Mouse (Mus musculus): ENCODE results near the gene Sh3d21. TPM values are rescaled to one million over a fixed set of nuclear protein-coding genes. Genes with fewer than 3 reads are reported as not detected.

Gene Sh3d21
- polyA plus RNA-seq, 1 experiment from 2014 or later, result 2.7 TPM

GRCm38 (mm10) chr4:126155183-126155582, 8.1 kb downstream of the Sh3d21 start:
- 33% methylated on average over 4 of the region's 4 CpGs for WGBS
- H3K4me1 ChIP-seq (replicated peaks), result peaks cover 37% of the 10 kb centered on the region
- H3K27me3 ChIP-seq (replicated peaks), result no peaks in the 10 kb centered on the region; the same call in 1 of the 2 replicates
- no peak for ATAC-seq (ENCODE audit: insufficient number of reproducible peaks, low FRiP score)
- H3K36me3 ChIP-seq, result peaks cover 11% of the 10 kb centered on the region; the same call in 1 of the 2 replicates
- H3K9me3 ChIP-seq (replicated peaks), result no peaks in the 10 kb centered on the region
- H3K27ac ChIP-seq (ENCODE audit: poor library complexity, severe bottlenecking), result peak overlapping the region; percentile 84
- no peak overlapping the region for H3K4me3 ChIP-seq
- H3K4me2 ChIP-seq, result no peak overlapping the region
- H3K9ac ChIP-seq, result no peak overlapping the region

GRCm38 (mm10) chr4:126152864-126153263, 10.4 kb downstream of the Sh3d21 start:
- H3K4me1 ChIP-seq (replicated peaks), result peaks cover 54% of the 10 kb centered on the region
- H3K9ac ChIP-seq, result no peak overlapping the region
- no peak overlapping the region for H3K27ac ChIP-seq (ENCODE audit: poor library complexity, severe bottlenecking)
- H3K4me2 ChIP-seq, result no peak overlapping the region
- no peak overlapping the region for H3K4me3 ChIP-seq
- peaks cover 11% of the 10 kb centered on the region; the same call in 1 of the 2 replicates for H3K36me3 ChIP-seq
- 48% methylated on average over 14 of the region's 14 CpGs for WGBS
- ATAC-seq (ENCODE audit: insufficient number of reproducible peaks, low FRiP score), result no peak
- peaks cover 13% of the 10 kb centered on the region for H3K27me3 ChIP-seq (replicated peaks)
- no peaks in the 10 kb centered on the region for H3K9me3 ChIP-seq (replicated peaks)

- 70% methylated on average over 16 of the region's 16 CpGs for WGBS
- Histone ChIP-seq H3K4me1 (replicated peaks) (peaks cover 63% of the 10 kb centered on the region), H3K27me3 (replicated peaks) (peaks cover 13% of the 10 kb centered on the region), H3K4me3 (no peak overlapping the region), H3K9ac (no peak overlapping the region), H3K9me3 (replicated peaks) (no peaks in the 10 kb centered on the region), H3K36me3 (peaks cover 11% of the 10 kb centered on the region; the same call in 1 of the 2 replicates), H3K4me2 (no peak overlapping the region), H3K27ac (ENCODE audit: poor library complexity, severe bottlenecking) (no peak overlapping the region)
- no peak for ATAC-seq (ENCODE audit: insufficient number of reproducible peaks, low FRiP score)
These were observed 11.4 kb downstream of the Sh3d21 start for GRCm38 (mm10) chr4:126151701-126152440.

GRCm38 (mm10) chr4:126150949-126151320, 12.4 kb downstream of the Sh3d21 start:
- H3K4me1 ChIP-seq (replicated peaks), result peaks cover 64% of the 10 kb centered on the region
- no peak overlapping the region for H3K9ac ChIP-seq
- 0 out of 2 replicates have a peak overlapping the region, but pooled peaks have one; percentile 73 for H3K4me3 ChIP-seq
- no peaks in the 10 kb centered on the region for H3K9me3 ChIP-seq (replicated peaks)
- H3K4me2 ChIP-seq, result peak overlapping the region; percentile 84
- WGBS, result 60% methylated on average over 6 of the region's 6 CpGs
- peak overlapping the region; percentile 88 for H3K27ac ChIP-seq (ENCODE audit: poor library complexity, severe bottlenecking)
- H3K36me3 ChIP-seq, result peaks cover 8% of the 10 kb centered on the region; the same call in 1 of the 2 replicates
- peaks cover 13% of the 10 kb centered on the region for H3K27me3 ChIP-seq (replicated peaks)
- no peak for ATAC-seq (ENCODE audit: insufficient number of reproducible peaks, low FRiP score)

- H3K36me3 ChIP-seq, result peaks cover 8% of the 10 kb centered on the region; the same call in 1 of the 2 replicates
- H3K27me3 ChIP-seq (replicated peaks), result peaks cover 13% of the 10 kb centered on the region
- peak overlapping the region; percentile 88 for H3K27ac ChIP-seq (ENCODE audit: poor library complexity, severe bottlenecking)
- ATAC-seq (ENCODE audit: insufficient number of reproducible peaks, low FRiP score), result peak; percentile 60
- WGBS, result 29% methylated on average over 16 of the region's 16 CpGs
- H3K9me3 ChIP-seq (replicated peaks), result no peaks in the 10 kb centered on the region
- H3K4me1 ChIP-seq (replicated peaks), result peaks cover 62% of the 10 kb centered on the region
- peak overlapping the region; percentile 84 for H3K4me2 ChIP-seq
- peak overlapping the region; percentile 82; the same call in 1 of the 2 replicates for H3K9ac ChIP-seq
- H3K4me3 ChIP-seq, result peak overlapping the region; percentile 73
These were observed 12.9 kb downstream of the Sh3d21 start for GRCm38 (mm10) chr4:126150297-126150948.

GRCm38 (mm10) chr4:126149798-126150197, 13.5 kb downstream of the Sh3d21 start:
- Histone ChIP-seq H3K36me3 (peaks cover 8% of the 10 kb centered on the region; the same call in 1 of the 2 replicates), H3K4me3 (peak overlapping the region; percentile 73), H3K9ac (peak overlapping the region; percentile 82; the same call in 1 of the 2 replicates), H3K4me1 (replicated peaks) (peaks cover 59% of the 10 kb centered on the region), H3K4me2 (peak overlapping the region; percentile 84), H3K27me3 (replicated peaks) (peaks cover 13% of the 10 kb centered on the region), H3K9me3 (replicated peaks) (no peaks in the 10 kb centered on the region), H3K27ac (ENCODE audit: poor library complexity, severe bottlenecking) (peak overlapping the region; percentile 88)
- 50% methylated on average over 10 of the region's 10 CpGs for WGBS
- no peak for ATAC-seq (ENCODE audit: insufficient number of reproducible peaks, low FRiP score)

- peak; percentile 7; the same call in 1 of the 2 replicates for ATAC-seq (ENCODE audit: insufficient number of reproducible peaks, low FRiP score)
- Histone ChIP-seq H3K4me2 (peak overlapping the region; percentile 84), H3K9me3 (replicated peaks) (no peaks in the 10 kb centered on the region; the same call in 1 of the 2 replicates), H3K4me3 (peak overlapping the region; percentile 73), H3K27me3 (replicated peaks) (peaks cover 13% of the 10 kb centered on the region), H3K27ac (ENCODE audit: poor library complexity, severe bottlenecking) (peak overlapping the region; percentile 88), H3K9ac (peak overlapping the region; percentile 82), H3K36me3 (peaks cover 8% of the 10 kb centered on the region; the same call in 1 of the 2 replicates), H3K4me1 (replicated peaks) (peaks cover 55% of the 10 kb centered on the region)
- WGBS, result 18% methylated on average over 42 of the region's 42 CpGs
These were observed 14.1 kb downstream of the Sh3d21 start for GRCm38 (mm10) chr4:126149041-126149676.

- WGBS, result under 1% methylated on average over 59 of the region's 67 CpGs
- Histone ChIP-seq H3K4me1 (replicated peaks) (peaks cover 55% of the 10 kb centered on the region), H3K9me3 (replicated peaks) (peaks cover 6% of the 10 kb centered on the region; the same call in 1 of the 2 replicates)
These were observed 14.9 kb downstream of the Sh3d21 start for GRCm38 (mm10) chr4:126148161-126148961.

GRCm38 (mm10) chr4:126147533-126148160, 15.6 kb downstream of the Sh3d21 start, which contains the start of gene Eva1b:
Gene Eva1b, plus strand, starts transcription at chr4:126147744.
- 4% methylated on average over 23 of the region's 24 CpGs for WGBS
- Histone ChIP-seq H3K27ac (ENCODE audit: poor library complexity, severe bottlenecking) (peak within 1 kb of the TSS; percentile 88), H3K36me3 (peaks cover 8% of the 10 kb centered on the region; the same call in 1 of the 2 replicates), H3K4me1 (replicated peaks) (peaks cover 55% of the 10 kb centered on the region), H3K4me2 (peak within 1 kb of the TSS; percentile 84), H3K4me3 (peak within 1 kb of the TSS; percentile 73), H3K9ac (peak within 1 kb of the TSS; percentile 82), H3K9me3 (replicated peaks) (peaks cover 7% of the 10 kb centered on the region; the same call in 1 of the 2 replicates), H3K27me3 (replicated peaks) (peaks cover 13% of the 10 kb centered on the region)
- peak; percentile 56 for ATAC-seq (ENCODE audit: insufficient number of reproducible peaks, low FRiP score)

More at GRCm38 (mm10) chr4:126148161-126148961, 14.9 kb downstream of the Sh3d21 start:
- peak; percentile 80 for ATAC-seq (ENCODE audit: insufficient number of reproducible peaks, low FRiP score)
- H3K36me3 ChIP-seq, result peaks cover 8% of the 10 kb centered on the region; the same call in 1 of the 2 replicates
- H3K9ac ChIP-seq, result peak overlapping the region; percentile 82
- peaks cover 13% of the 10 kb centered on the region for H3K27me3 ChIP-seq (replicated peaks)
- H3K27ac ChIP-seq (ENCODE audit: poor library complexity, severe bottlenecking), result peak overlapping the region; percentile 88
- H3K4me2 ChIP-seq, result peak overlapping the region; percentile 84
- H3K4me3 ChIP-seq, result peak overlapping the region; percentile 73
